Mouse (Mus musculus) cerebellum, adult 9-10 months (tissue): ENCODE data around the gene Dennd1a.
A peak's percentile ranks its signal among the peaks of the same experiment; 100 is the strongest.

ENCODE experiments used
- DNase-seq: peaks from one replicate; pipeline ENCODE4 v3.0.0; 2022

Dennd1a gene

DNA sequence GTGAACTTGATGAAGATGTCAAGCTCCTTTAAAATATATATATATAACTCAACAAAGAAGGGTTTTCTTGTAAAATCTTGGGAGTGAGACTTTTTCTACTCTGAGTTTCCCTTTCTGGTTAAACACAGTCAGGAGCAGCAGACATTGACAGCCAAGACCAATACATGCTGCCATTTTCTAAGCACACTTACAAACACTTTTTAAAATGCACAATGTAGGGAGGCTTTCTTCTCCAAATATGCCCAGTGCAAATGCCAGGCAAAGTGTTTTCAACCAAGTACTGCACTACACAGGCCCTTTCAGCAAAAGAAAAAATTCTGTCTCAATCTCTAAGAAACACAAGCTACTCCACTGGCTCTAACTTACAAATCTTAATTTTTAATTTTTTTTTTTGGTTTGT, 65.7 kb downstream of the Dennd1a start:
- no peak for DNase-seq

DNA sequence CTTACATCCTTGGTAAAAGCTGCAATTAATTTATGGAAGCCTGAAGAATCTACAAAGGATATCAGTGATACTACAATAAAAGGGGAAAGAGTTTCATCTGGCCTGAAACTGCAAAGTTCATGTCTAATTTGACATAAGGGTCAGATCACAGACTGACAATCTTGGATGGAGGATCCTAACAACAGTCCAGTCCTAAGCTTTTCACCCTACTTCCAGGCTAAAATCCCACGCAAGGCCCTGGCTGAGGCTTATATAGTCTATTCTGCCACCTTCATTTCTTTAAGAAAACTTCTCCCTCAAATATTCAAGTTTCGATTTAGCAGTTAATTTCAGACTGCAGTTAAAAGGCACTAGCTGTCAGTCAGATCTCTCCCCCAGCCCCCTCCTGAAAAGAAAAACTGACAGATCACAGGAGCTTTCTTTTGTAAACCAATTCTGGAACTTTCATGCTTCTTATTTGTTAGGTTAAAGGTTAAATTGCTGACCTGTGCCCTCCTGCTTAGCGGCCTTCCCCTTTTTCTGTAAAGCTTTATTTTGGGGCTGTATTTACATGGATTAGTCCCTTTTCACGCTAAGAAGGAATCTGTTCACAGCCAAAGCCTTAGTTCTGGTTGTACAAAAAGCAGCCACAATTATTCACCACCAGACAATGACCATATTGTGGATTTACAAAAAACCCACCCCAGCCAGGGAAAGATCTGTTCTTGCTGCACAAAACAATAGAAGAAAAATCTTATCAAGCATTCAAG, 66.3 kb downstream of the Dennd1a start:
- DNase-seq, result no peak

DNA sequence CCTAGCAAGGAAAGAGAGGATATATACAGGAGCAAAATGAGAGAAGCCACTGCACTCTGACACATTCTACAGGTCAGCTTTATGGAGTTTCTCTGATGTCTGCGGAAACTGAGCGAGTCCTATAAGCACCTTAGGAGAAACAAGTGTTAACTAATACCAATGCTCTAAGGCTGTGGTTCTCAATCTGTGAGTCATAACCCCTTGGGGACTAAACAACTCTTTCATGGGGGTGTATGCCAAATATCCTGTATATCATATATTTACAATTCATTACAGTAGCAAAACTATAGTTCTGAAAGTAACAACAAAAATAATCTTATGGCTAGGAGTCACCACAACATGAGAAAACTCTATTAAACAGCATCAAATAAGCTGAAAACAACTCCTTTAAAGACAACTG, 67.5 kb downstream of the Dennd1a start:
- no peak for DNase-seq

DNA sequence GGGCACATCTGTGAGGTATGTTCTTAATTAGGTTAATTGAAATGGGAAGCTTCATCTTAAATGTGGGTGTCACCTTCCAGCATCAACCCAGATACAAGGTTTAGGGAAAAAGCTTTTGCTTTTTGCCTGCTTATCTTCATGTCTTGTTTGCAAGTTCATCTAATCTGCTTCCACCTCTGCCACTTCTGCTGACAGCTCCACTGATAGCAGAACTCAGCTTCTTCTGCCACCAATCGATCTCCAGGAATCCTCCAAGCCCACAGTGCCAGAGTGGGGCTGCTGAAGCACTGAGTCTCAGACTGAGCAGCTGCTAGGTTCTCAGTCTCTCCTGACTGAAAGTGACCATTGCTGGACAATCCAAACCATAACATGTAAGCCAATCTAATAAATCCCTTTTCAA, 74.1 kb downstream of the Dennd1a start:
- DNase-seq, result no peak

DNA sequence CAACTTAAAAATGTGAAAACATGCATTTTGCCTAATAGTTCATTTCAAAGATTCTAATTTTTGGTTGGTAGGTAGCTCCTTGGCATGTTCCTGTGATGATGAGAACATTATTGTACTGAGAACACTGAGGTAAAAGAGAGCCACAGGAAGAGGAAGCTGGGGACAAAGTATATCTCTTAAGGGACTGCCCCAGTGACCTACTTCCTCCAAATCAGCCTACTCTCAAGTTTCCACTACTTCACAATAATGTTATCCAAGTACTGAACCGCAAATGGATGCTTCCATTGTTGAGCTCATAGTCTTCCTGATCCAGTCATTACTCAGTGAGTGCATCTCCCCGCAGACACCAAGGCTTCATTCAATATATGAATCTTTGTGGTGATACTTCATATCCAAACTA, 75.8 kb downstream of the Dennd1a start:
- no peak for DNase-seq

DNA sequence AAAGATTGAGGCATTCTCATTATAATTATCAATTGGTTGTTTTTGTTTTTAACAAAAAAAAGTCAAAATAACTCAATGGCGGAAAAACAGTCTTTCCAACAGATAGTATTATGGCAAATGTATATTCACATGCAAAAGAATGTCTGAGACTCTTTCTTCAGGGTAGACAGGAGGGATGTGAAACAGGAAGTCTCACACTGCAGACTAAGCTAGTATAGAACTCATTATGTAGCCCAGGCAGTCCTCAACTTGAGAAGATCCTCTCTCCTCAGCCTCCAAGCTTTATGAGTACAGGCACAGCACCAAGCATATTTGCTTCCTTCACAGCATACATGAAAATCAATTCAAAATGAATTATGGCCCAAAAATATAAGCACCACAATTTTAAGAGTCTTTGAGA, 79.4 kb downstream of the Dennd1a start:
- DNase-seq, result no peak

DNA sequence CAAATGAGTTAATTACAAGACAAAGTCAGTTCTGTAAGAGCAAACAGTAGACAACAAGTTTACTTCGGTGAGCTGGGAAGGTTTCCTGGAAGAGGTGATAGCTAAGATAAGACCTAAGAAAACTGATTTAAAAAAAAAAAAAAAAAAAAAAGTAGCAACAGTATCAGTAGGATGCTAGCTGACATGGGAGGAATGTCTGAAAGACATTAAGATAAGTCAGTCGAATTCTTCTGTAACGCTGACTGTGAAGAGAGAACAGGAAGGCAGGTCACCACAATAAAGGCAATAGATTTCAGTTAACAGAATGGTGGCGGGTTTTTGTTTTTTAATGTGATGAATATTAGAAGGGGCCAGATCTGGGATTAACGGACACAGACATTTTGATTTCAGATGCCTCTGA, 81.9 kb downstream of the Dennd1a start:
- no peak for DNase-seq

DNA sequence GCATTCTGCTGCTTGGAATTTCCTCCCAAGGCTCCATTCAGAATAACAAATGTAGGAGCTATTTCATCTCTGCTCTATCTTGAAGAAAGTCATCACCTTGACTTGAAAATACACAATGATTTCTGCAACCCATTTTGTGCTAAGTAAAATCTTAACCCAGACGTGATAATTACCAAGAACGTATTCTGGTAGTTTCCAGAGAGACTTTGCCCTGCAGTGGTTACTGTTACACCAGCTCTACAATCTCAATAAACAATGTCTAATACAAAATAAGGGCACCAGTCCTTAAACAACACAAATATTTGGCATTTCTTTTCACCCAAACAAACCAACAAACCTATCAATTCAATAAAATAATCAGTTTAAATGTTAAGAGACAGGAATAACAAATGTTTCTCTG, 82.5 kb downstream of the Dennd1a start:
- DNase-seq, result no peak

DNA sequence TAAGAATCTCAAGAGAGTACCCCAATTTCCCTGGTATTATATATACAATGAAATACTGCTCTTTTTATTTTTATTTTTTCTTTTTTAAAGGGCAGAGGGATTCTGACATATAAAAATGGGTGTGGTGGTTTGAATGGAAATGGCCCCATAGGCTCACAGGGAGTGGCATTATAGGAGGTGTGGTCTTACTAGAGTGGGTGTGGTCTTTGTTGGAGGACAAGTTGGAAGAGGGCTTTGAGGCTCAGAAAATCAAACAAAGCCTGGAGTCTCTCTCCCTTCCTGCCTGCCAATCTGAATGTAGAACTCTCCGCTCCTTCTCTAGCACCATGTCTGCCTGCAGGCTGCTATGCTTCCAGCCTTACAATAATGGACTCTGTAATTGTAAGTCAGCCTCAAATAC, 89.1 kb downstream of the Dennd1a start:
- no peak for DNase-seq

DNA sequence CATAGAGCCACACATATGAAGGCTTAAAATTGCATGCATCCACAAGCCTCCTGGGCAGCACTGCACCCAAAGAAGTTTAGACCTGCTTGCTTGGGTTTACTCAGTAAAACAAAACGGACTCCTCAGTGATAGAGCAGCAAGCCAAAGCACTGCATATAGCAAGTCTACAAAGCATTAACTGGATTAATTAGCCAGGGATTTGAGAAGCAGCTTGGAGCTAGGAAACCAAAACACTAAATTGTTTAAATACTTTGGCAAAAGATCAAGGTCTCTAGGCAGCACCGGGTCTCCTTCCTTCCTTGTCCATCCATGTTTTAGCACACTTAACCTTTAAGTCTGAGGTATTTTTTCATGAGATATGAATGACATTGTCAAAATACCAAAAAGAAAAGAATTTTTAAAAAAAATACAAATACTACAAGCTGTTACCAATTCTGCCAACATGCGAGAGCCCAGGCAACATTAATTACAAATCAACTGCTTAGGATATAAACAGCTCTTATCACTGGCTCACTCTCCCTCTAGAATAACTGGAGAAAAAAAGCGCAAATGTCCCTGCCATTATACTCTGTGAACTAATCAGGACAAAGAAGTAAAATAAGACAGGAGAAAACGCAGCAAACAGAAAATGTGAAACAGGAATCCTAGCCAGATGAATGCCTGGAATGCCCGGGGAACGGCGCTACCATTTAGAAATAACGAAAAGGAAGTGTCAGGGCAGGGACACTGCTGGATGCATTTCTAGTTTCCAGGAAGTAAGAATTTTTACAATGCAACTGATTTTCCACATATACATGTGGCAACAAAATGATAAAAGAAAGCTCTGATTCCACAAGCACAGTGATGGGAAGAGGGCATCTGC, 90.8 kb downstream of the Dennd1a start:
- DNase-seq, result peak; percentile 29

DNA sequence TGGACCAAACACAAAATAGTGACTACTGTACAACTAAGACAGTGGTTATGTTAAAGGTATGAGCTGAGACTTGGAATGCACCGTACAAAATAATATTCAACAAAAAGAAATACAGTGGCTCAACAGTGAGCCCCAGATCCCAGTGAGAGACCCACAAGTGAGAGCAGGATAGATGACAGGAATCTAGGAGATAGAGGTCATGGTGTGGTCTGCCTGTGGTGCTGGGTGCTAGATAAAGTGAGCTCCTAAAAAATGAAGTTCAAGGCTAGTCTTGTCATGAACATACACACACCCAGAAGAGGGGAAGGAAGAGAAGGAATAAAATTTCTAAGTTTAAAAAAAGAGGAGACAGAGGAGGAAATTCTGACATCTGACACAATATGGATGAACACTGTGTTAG, 95.2 kb downstream of the Dennd1a start:
- DNase-seq, result no peak

DNA sequence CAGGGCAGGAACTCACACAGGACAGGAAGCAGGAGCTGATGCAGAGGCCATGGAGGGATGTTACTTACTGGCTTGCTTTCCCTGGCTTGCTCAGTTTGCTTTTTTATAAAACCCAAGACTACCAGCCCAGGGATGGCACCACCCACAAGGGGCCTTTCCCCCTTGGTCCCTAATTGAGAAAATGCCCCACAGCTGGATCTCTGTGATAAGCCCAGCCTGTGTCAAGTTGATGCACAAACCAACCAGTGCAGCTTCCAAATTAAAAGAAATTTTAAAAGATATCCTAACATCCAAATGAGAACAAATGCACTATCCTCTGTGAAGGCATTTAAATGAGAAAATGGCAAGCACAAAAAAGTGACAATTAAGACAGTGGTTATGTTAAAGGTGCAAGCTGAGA, 95.6 kb downstream of the Dennd1a start:
- no peak for DNase-seq

DNA sequence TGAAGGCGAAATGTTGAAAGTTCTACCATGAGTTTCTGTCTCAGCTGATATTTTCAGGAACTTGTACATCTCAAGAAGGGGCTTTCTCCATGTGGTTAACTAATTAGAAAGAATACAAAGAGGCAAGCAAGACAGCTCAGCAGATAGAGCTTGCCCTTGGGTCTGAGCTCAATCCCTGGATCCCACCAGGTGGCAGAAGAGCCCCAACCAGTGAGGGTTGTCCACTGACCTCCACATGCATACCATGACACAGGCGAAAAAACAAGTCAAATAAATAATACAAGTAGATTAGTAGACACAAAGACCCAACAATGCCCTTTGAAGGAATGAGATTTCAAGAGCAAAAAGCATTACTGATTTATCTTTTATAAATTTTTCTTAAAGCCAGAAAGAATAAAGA, 100.8 kb downstream of the Dennd1a start:
- no peak for DNase-seq

DNA sequence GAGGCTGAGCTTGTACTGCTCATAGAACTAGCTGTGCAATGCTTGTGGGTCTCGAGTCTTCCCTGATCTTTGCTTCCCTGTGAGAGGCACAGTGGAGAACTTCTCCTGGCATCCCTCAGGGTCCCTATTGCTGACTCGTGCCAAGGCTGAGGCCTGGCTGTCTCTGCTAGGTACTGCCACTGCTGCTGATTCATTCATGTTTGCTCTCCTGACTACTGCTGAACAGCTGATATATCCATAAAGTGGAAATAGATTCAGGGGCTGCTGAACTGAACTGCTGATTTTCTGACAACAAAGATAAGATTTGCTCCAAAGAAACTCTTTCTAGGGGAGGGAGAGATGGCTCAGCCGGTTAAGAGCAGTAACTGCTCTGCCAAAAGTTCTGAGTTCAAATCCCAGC, 102.2 kb downstream of the Dennd1a start:
- no peak for DNase-seq

DNA sequence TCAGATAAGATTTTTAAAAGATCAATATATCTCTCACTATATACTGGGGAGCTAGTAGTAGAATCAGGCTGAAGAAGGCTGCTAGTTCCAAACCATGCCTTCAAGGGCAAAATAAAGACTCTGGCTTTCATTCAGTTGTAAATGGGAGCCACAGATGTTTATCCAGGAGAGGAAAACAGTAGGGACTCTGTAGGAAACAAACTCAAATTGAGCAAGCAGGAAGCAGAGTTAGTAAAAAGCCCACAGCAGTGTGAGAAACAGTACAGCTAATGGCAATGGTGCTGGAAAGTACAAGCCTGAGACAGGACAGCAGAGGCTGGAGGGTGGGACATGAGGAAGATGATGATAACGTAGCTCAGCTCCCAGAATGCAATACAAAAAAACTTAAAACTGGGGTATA, 103.3 kb downstream of the Dennd1a start:
- DNase-seq, result no peak

DNA sequence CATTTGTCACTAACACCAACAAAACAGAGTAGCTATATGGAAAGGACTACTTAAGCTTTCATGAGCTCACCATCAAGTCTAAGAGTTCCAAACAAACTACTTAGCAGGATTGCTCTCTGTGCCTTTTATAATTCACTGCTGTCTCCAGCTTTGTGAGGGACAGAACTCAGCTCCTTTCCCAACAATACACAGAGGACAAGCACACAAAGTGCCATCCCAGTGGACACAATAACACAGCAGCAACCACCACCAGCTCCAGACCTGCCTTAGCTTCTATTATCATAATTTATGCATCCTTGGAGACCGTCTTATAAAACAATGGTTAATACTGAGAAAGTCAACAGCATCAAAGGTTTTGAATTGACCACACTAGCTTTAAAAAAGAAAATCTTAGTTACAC, 104.9 kb downstream of the Dennd1a start:
- DNase-seq, result no peak

DNA sequence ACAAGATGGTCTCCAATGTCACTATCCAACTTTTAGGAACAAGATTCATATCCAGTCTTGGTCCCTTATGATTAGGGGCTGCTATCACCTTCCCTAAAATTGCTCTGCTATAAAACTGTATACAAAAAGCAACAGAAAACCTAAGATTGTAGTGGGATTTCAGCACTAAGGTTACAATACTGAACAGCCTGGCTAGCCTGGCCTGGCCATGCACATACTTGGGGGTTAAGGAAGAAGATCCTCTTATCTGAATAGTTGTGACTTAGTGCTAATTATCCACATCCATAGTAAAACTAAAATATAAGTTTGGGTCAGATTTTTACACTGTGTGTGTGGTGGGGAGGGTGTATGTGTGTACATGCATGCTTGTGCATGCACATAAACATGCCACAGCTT, 109.6 kb downstream of the Dennd1a start:
- no peak for DNase-seq

DNA sequence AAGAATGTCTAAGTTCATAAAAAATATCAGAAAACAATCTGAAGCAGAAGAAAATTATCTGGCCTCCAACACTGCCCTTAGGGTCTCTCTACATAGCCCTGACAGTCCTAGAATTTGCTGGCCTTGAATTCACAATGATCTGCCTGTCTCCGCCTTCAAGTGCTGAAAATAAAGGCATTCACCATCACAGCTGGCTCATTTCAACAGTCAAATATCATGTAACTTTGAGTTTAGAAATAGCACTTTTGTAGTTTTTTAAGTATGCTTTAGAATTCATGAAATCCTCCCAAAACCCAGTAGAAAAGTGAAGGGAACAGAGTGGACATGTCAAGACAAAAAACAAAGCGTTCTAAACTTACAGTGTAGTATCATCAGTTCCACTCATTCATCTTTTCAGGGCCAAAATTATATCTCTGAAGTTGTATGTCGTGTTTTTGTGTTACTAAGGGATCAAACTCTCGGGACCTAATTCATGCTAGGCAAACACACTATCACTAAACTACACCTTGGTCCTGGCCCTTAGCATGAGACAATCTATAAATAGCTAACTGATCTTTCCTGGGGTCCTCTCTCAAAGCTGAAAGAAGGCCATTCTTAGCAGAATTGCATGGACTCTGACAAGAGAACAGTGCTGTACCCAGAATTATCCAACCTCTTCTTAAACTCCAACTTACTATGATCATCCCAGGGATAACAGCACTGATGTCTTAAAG, 110.2 kb downstream of the Dennd1a start:
- DNase-seq, result no peak

DNA sequence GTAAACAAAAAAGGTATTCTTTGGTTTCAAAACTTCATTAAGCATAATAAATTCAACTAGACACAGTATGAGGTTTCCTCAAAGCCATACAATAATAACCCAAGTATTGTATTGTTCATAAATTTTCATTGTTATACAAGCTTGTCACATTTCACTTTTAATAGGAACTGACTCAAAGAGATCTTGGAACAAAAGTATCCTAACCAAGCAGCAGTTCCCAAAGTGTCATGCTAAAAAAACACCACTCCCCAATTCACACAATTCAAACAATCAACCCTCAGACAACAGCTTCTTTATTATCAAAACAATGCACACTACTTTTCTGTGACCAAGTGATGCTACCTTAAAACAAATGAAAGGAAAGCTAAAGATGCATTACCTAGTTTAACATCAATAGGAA, 111.9 kb downstream of the Dennd1a start:
- DNase-seq, result no peak

DNA sequence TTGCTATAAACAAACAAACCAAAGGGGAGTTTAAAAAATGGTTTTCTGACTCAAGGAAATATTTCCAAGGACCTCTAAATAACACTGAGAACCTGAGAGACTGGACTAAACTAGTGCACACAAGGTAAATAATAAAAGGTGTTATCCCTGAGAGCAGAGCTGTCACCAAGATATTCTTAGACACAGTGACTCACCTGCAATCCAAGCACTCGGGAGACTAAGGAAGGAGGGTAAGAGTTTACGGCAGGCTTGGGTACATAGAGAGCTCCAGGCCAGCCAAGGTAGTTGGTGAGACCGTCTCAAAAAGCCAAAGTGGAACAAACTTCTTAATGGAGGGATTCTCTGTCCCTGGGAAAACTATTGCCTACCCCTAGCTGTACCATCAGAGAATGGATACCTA, 118.6 kb downstream of the Dennd1a start:
- no peak for DNase-seq

DNA sequence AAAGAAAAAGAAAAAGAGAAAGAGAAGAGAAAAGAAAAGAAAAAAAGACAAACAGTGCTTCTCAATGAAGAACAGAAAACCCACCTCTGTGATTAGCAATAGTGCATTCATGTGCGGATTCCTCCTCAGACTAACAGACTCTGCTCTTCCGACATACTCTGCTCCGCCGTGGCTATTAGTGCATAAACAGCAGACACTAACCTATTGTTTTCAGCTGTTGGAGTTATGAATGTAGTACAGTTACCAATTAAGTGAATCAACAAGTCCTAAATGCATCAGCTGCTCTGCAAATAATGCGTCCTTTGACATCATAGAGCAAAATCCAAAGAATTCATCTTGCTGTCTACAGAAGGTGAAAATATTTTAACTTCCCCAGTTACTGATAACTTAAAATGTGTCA, 121.2 kb downstream of the Dennd1a start:
- no peak for DNase-seq

DNA sequence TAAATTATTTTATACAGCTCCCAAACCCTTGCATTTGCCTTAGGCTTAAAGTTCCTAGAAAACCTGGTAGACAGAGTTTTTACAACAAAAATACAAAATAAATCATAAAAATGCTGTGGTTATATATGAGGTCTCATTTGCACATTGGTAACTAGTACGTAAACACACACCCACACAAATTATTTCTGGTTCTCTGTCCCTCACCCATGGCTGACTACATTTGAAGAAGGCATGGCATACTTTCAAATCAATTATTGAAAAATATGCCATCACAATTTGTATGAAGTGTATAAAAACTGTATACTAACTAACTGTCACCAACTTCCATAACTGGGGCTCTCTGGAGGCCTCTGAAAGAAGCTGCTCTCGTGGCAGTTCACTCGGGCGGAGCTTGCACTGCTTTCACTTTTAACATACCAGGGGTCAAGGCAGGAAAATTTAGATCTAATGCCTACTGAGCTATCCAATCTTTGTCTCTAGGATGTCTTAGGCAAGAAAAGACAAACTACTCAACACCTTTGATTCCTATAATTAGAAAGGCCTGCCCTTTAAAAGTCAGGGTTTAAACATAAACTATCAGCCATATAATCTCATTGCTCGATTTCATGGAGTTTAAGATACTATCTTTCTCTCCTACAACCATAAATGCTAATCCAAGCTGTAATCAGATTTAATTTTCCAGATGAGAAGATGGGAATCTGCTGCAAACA, 122.7 kb downstream of the Dennd1a start:
- DNase-seq, result no peak

DNA sequence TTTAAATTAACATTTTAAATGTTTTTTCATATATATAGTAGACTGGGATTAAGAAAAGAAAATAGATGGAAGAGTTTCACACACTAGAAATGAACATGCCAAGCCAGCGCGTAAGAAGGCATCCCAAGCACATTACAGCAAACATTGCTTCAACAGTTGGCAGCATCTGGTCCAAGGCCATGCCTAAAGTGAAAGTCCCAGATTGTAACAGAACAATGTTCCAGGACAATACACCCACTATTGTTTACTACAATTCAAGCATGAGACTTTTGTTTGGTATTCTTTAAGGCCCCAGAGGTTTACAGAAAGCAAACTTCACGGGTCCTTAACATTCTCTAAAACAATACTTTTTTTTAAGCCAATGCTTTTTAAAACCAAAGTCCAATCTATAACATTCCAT, 124.7 kb downstream of the Dennd1a start:
- DNase-seq, result no peak
